Mouse (Mus musculus) spleen, adult 12 weeks (tissue): ENCODE measurements around the gene Slc41a2.
"Not testable (repeated sequence)": the region's sequence is repeated elsewhere in the genome, so short reads cannot be mapped to it uniquely, and the experiment has no call there.

Source experiments
- DNase-seq: peaks from one replicate; pipeline ENCODE4 v3.0.0; 2022; ENCODE audit warnings: low spot score

The Slc41a2 gene

DNA sequence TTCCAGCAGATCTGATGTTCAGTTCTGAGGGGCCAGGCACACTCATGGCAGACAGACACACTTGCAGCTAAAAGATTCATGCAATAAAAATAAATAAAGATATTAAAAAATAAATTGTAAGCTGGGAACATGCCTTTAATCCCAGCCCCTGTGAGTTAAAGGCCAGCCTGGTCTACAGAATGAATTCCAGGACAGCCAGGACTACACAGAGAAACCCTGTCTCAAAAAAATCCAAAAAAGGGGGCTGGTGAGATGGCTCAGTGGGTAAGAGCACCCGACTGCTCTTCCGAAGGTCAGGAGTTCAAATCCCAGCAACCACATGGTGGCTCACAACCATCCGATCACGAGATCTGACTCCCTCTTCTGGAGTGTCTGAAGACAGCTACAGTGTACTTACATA, 14.1 kb upstream of the Slc41a2 start:
- not testable (repeated sequence) for DNase-seq

DNA sequence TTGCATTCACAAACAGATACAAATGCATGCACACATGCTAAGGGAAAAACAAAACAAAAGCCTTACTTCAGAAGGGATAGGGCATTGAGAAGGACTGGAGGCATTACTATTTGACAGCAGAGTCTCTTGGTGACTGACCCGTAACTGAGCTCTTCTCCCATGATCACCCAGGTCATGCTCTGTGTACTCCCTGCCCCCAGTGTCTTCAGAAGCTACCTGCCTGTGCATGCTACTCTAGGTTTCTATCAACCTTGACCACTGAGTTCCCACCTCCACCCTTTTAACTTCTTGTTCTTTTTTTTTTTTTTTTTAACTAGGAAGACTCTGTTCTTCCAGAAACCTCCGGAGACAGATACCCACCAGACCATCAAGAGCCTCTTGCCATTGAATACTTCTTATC, 13.0 kb upstream of the Slc41a2 start:
- no peak for DNase-seq

GRCm38 (mm10) chr10:83347494-83347893, 9.8 kb upstream of the Slc41a2 start:
- no peak for DNase-seq

GRCm38 (mm10) chr10:83346359-83346736, 8.7 kb upstream of the Slc41a2 start:
- DNase-seq: no peak

DNA sequence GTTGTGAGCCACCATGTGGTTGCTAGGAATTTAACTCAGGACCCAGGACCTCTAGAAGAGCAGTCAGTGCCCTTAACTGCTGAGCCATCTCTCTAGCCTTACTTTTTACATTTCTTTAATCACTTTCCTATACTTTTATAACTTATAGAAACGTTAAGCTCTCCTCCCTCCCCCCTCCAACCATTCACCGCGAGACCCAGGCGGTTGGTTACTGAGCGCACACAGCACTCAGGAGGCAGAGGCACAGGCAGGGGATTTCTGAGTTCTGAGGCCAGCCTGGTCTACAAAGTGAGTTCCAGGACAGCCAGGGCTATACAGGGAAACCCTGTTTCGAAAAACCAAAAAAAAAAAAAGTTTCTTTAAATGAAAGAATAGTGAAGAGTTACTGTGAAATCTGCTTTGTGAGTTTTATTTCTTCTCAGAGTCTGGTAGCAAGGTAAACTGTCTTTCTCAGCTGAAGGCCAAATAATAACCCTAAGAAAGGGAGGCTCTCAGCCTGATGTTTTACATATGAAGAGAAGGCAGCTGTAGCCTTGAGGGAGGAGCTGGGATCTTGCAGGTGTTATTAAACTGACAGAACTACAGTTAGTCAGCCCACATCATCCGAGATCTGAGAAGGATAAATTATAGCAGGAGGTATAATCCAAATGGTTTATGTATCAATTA, 8.1 kb upstream of the Slc41a2 start:
- no peak for DNase-seq

DNA sequence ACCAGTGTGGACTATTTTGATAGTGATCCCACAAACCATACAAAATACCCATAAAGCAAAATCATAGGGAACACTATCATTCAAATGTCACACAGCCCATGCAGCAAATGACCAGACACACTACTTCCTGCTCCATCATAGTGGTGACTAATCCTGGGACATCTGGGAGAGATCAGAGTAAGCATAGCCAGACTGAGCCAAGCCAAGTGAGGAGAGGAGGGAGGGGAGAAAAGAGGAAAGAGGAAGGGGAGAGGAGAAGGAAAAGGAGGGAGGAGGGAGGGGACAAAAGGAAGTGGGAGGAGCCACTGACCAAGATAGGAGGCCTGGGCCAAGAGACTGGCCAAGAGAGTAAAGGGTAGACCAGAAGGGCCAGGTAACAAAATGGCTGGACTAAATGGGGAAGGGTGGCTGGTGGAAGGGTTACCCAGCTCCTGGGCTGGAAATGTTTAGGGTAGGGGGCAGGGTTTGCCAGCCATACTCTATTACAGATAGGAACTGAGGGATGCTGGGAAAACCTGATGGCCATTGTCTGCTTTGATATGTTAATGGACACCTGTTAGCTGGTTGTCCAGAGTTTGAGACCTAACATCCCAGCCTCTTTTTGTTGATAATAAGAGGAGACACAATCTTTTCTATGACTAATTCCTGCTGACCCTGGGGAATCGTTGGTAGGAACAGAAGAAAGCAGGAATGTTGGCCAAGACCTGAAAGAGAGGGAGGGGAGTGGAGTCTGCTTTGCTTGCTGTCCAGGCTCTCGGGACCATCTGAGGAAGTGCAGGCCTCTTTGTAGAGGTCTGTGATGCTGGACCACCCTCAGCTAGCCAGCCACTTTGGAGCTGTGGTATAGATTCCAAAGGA, 6.4 kb upstream of the Slc41a2 start:
- DNase-seq: no peak

DNA sequence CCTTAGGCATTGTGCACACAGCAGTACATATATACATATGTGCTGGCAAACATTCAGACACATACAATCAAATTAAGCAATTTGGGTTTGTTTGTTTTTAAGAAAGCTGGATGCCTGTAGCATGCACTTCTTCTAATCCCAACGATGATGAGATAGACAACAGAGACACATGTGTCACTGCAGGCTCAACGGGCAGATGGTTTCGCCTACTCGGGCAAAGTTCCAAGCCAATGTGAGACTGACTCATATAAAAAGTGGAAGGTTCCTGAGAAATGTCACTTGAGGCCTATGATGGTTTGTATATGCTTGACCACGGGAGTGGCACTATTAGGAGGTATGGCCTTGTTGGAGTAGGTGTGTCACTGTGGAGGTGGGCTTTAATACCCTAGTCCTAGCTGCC, 5.5 kb upstream of the Slc41a2 start:
- DNase-seq: no peak

DNA sequence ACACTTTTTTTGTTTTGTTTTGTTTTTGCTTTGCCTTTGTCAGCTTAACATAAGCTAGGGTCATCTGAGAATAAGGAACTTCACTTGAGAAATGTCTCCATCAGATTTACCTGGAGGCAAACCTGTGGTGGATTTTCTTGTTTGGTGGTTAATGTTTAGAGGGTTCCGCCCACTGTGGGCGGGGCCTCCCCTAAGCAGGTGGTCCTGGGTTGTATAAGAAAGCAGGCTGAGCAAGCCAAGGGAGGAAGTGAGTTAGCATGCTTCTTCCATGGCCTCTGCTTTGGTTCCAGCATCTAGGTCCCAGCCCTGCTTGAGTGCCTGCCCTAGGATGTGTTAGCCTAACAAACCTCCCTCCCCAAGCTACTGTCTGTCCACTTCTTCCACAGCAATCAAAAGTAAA, 3.5 kb upstream of the Slc41a2 start:
- DNase-seq: no peak

DNA sequence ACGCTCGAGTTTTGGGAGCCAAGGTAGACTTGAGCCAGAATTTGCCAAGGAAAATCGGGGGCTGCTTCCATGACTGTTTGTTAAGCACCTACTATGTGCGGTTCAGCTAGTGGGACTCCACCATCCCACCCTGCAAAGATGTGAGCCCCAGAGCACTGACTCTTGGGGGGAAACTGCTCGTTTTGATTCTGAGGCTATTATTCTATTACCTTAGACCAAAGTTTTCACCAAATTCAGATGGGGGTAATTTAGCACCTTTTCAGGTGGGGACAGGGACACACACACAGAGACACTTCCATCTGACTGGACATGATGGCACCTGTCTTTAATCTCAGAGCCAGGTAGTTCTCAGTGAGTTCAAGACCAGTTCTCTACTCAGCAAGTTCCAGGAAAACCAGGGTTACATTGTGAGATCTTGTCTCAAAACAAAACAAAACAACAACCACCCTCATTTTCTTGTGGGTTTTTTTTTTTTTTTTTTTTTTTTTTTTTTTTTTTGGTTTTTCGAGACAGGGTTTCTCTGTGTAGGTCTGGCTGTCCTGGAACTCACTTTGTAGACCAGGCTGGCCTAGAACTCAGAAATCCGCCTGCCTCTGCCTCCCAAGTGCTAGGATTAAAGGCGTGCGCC, 403 bp upstream of the Slc41a2 start:
- DNase-seq: no peak

DNA sequence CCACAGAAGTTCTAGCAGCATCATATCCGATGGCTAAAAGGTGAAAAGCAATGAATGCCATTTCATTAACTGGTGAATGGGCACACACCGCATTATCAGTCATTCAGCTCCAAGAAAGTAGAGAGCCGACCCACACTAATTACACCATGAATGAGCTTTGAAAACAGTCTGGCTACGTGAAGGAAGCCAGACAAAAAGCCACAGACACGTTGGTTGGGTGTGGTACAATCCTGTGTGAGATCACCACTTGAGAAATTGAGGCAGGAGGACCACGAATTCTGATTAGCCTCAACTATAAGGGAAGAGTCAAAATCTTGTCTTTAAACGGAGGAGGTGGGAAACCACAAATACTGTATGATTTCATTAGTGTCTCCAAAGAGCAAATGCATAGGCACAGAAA, 1.3 kb downstream of the Slc41a2 start:
- no peak for DNase-seq

DNA sequence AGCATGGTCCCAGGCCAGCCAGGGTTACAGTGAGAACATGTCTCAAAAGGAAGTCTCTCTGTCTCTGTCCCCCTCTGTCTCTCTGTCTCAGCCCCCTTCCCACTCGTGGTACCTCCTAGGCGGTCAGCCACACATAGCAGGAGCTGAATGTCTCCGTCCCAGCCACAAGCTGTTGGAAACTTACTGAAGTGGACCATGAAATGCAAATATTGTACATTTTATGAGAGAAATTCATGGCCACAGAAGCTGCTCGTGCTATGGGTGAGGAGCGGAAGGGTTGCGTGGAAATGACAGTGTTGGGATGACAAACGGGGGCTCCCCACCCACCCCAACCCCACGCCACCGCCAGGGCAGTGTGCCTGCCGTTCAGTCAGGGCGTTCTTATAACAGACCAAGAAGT, 5.1 kb downstream of the Slc41a2 start:
- DNase-seq: no peak

DNA sequence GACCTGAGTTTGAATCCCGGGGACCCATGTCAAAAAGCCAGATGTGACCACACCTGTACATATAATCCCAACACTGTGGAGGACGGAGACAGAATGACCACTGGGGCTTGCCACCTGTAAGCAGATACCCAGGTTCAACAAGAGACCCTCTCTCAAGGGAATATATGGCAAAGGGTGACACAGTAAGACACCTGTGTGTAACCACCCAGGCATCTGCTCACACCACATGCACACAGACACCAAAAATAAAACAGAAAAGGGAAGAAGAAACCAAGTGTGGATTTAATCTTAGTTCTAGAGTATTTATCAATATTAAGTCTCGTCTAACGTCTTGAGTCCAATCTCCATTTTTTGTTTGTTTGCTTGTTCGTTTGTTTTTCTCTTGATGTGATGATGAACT, 5.9 kb downstream of the Slc41a2 start:
- DNase-seq: no peak

- no peak for DNase-seq
Observed at GRCm38 (mm10) chr10:83330336-83330735, 7.3 kb downstream of the Slc41a2 start.

DNA sequence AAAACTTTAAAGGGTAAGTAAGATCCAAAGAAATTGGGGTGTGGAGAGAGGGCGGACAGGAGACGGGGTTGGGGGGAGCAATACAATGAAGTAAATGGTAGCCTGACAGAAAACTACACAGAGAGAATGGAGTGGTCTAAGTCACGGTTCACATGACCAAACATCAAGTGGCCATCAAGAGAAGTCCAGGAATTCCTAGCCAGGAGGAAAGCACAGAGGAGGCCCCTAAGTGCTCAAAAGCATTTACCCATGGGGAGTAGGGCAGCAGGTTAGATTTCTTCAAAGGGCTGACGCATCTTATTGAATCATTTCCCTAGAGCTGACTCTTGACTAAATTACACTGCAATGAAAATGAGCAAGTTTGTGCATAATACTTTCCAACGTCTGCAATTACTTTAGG, 8.9 kb downstream of the Slc41a2 start:
- DNase-seq: no peak

DNA sequence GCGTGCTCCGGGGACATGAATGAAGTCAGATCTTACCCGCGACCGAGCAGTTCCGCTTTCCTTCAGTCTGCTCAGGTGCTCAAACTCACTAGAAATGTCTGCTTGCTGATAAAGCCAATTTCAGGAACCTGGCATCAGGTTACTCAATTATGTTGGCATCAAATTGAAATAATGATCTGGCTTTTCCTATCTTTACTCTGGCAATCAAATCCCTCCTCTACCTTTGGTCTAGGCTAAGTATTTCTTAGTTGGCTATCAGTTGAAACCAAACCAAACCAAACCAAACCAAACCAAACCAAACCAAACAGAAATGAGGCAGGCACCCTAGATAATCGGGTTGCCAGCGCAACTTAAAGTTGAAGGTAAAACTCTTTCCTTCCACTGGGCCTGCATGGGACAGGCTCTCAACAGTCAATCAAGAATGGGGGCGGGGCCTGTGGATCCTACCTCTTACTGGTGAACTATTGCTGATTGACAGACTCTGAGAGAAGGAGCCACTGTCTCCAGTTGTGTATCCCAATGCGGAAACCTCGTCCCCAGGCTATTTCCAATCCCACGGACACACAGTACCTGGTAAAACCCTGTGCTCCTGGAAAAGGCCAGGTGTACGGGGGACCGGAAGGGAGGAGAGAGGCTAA, 10.9 kb downstream of the Slc41a2 start:
- no peak for DNase-seq

- DNase-seq: no peak
Observed at GRCm38 (mm10) chr10:83325903-83326302, 11.8 kb downstream of the Slc41a2 start.

DNA sequence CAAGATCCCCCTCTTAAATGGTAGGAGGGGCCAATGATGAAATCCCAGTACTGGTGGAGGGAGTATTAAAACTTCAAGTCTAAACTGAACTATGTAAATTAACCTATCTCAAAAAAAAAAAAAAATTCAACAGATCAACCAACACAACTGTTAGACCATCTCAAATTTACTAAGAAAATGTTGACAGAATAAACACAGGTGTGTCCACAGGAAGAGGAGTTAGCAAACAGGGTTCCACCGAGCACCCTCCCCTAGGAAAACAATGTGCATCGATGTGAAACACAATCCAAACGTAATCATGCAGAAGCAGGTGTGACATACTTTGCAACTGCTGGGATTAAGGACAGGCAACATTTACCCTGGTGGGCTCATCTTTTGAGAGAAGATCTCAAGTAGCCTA, 12.8 kb downstream of the Slc41a2 start:
- no peak for DNase-seq

DNA sequence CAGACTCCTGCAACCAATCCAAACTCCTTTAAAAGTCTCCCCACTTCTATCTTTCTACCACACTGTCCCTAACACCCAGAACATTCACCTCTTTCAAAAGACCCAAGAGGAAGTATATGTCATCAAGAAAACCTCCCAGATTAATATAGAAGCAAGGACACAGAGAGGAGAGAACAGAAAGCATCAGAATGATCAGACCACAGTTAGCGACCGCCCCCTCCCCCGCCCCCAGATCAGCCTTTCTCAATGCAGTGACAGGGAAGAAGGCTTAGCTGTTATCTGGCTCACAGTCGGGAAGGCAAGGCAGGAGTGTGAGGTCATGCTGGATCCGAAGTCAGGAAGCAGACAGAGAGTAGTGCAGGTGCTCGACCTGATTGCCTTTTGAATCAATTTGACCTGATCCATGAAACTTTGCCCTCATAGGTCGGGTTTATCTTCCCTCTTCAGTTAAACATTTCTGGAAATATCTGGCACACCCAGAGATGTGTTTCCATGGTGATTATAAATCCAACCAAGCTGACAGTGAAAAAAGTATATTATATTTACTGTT, 15.1 kb downstream of the Slc41a2 start:
- no peak for DNase-seq

- no peak for DNase-seq
Observed at GRCm38 (mm10) chr10:83321528-83321927, 16.2 kb downstream of the Slc41a2 start.

DNA sequence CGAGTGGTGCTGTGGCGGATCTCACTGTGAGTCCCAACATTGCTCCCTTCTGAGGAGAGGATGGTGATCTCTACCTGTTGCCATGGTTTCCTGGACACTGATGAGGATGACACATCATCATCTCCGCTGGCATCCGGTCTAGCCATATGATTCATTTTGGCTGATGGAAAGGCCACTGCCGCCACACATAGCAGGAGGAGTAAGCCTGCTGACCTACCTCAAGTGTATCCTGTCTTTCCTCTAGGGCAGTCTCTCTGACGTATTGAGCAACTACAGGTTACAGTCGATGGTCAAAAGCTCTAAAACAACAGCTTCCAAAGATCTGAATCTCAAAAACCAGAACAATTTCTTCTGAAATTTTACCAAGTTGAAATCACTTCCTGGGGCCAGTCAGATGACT, 16.8 kb downstream of the Slc41a2 start:
- no peak for DNase-seq

GRCm38 (mm10) chr10:83320396-83320795, 17.3 kb downstream of the Slc41a2 start:
- no peak for DNase-seq

DNA sequence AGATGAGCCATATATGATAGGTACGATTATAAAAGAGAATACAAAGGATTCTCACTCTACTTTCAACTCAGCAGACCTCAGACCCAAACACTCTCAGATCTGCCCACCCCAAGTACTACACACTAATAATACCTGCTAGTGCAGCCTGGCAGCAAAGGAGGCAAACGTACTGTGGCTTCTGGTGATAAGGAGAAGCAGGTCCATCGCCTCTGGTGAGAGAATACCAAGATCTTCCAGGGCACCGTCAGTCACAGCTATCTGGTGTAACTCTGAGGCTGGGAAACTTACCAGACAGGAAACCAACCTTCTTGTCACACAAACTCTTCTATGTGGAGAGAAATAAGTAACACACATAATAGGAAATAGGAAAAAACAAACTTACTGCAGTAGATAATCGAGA, 24.6 kb downstream of the Slc41a2 start:
- DNase-seq: no peak

DNA sequence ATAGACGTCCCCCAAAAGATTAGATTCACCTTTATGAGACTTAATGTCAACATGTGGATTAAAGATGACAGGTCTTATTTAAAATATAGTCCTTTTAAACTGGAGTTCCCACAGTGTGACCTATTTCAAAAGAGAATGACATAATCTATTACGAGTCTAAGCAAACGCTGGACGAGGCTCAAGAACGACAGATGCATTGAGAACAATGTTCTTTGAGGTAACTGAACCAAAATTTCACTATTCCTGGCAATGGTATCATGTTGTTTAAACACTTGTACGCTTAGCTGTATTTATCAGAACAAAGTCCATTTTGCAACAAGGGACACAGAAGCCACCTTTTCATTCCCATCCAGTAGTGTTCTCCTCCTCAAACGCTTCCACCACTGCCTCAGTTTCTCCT, 27.3 kb downstream of the Slc41a2 start:
- no peak for DNase-seq
